Mouse (Mus musculus): ENCODE measurements at regions not wholly inside any gene's neighbourhood (a gene's known extent, or its start where the extent isn't known, plus 50 kb on each side); places are given as distances from the start of the nearest gene placed in this dataset.
A peak's percentile ranks its signal among the peaks of the same experiment; 100 is the strongest.

DNA sequence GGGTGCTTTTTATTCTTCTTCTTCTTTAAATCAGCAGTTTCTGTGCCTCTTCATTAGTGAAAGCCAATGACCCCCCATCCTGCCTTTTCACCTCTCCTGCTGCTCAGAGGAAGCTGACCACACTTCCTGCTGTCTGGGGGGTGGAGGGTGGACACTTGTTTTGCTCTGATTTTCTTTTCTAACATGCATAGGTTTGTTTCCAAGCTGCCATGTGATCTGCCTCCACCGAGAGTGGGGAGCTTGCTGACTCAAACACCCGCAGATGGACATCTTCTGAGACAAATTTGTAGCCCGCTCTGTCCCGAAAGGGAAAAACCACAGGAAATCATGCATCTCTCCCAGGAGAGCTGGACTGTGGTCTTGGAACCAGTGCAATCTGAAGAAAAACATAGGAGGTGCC is 141.3 kb downstream of the Gm826 start:
- DNase-seq (ENCODE audit: low spot score), result peak; percentile 35

DNA sequence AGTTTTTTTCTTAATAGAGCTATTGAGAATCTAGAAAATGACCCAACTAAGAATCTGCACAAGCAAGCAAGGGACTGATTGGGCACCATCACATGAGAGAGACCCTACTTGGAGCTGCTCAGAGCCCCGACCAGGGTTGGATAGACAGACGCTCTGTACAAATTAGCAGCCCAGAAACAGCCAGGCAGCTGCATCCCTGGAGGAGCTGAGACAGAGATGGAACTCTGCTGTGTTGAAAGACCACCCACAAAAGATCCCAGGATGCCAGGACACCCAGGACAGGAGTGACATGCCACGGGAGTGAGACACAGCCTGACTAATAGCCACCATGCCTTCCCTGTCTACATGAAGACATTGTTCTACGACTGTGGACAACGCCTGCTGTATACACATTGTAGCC is 147.9 kb downstream of the Gm826 start:
- no peak overlapping the region for H3K9ac ChIP-seq (ENCODE audit: low read depth, low read length, severe bottlenecking)
- 78% methylated on average over 5 of the region's 5 CpGs for WGBS
- no peak for ATAC-seq (ENCODE audit: low FRiP score, low read depth)

More for the DNA sequence above, 141.3 kb downstream of the Gm826 start:
- TF ChIP-seq POLR2A (IDR thresholded peaks at IDR 0.05; ENCODE audit: borderline replicate concordance, extremely low read depth, insufficient read depth, insufficient read length), result no peak
- Histone ChIP-seq H3K9me3 (ENCODE audit: control insufficient read depth, low read length) (no peaks in the 10 kb centered on the region), H3K9ac (ENCODE audit: low read depth, low read length, severe bottlenecking) (no peak overlapping the region), H3K4me1 (ENCODE audit: control insufficient read depth, insufficient read depth, low read length) (peaks cover 10% of the 10 kb centered on the region; the same call in 1 of the 2 replicates), H3K27me3 (ENCODE audit: control insufficient read depth, insufficient read depth, low read length) (no peaks in the 10 kb centered on the region), H3K27ac (replicated peaks; ENCODE audit: low read depth, low read length) (no peak overlapping the region), H3K4me3 (replicated peaks; ENCODE audit: low read length) (no peak overlapping the region), H3K36me3 (ENCODE audit: control insufficient read depth, insufficient read depth, low read length) (no peaks in the 10 kb centered on the region), H3K4me2 (replicated peaks; ENCODE audit: low read depth, low read length, severe bottlenecking) (0 out of 2 replicates have a peak overlapping the region, but pooled peaks have one; percentile 2)
- WGBS, result 44% methylated on average over 4 of the region's 4 CpGs
- ATAC-seq (ENCODE audit: low FRiP score, low read depth), result no peak

DNA sequence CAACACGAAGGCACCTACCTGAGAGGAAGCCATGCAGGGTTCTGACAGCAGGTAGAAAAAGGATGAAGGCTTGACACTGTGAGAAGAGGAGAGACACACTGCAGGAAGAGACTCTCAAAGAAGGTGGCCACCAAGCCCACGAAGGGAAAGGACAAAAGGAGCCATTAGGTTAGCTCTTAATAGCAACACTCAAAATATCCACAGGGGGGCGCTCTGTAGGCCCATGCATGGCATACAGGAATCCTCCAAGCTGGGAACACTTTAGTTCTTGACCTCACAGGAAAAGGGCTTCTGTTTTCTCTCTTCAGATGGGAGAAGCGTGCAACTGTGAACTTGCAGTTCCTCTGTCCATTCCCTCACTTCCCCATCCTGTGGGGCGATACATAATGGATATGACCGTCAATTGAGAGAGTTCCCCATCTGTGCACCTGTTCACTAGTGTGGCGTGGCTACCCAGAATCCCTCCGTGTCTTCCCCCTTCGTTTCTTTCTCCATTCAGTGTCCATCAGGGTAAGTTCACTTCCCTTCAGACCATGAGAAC is 162.9 kb downstream of the Gm826 start:
- Histone ChIP-seq H3K36me3 (ENCODE audit: control insufficient read depth, insufficient read depth, low read length) (no peaks in the 10 kb centered on the region), H3K4me3 (replicated peaks; ENCODE audit: low read length) (no peak overlapping the region), H3K27me3 (ENCODE audit: control insufficient read depth, insufficient read depth, low read length) (no peaks in the 10 kb centered on the region), H3K27ac (replicated peaks; ENCODE audit: low read depth, low read length) (no peak overlapping the region), H3K4me2 (replicated peaks; ENCODE audit: low read depth, low read length, severe bottlenecking) (no peak overlapping the region), H3K9me3 (ENCODE audit: control insufficient read depth, low read length) (no peaks in the 10 kb centered on the region), H3K9ac (ENCODE audit: low read depth, low read length, severe bottlenecking) (no peak overlapping the region), H3K4me1 (ENCODE audit: control insufficient read depth, insufficient read depth, low read length) (no peaks in the 10 kb centered on the region)
- TF ChIP-seq POLR2A (IDR thresholded peaks at IDR 0.05; ENCODE audit: borderline replicate concordance, extremely low read depth, insufficient read depth, insufficient read length), result no peak
- DNase-seq (ENCODE audit: low spot score) (no peak), ATAC-seq (ENCODE audit: low FRiP score, low read depth) (no peak)
- 73% methylated on average over 9 of the region's 9 CpGs for WGBS

More for the DNA sequence above, 147.9 kb downstream of the Gm826 start:
- H3K36me3 ChIP-seq (ENCODE audit: control insufficient read depth, insufficient read depth, low read length), result no peaks in the 10 kb centered on the region
- no peak overlapping the region for H3K27ac ChIP-seq (replicated peaks; ENCODE audit: low read depth, low read length)
- H3K4me2 ChIP-seq (replicated peaks; ENCODE audit: low read depth, low read length, severe bottlenecking), result no peak overlapping the region
- no peak overlapping the region for H3K4me3 ChIP-seq (replicated peaks; ENCODE audit: low read length)
- no peak for TF ChIP-seq POLR2A (IDR thresholded peaks at IDR 0.05; ENCODE audit: borderline replicate concordance, extremely low read depth, insufficient read depth, insufficient read length)
- H3K27me3 ChIP-seq (ENCODE audit: control insufficient read depth, insufficient read depth, low read length), result no peaks in the 10 kb centered on the region
- no peaks in the 10 kb centered on the region for H3K9me3 ChIP-seq (ENCODE audit: control insufficient read depth, low read length)
- DNase-seq (ENCODE audit: low spot score), result no peak
- peaks cover 6% of the 10 kb centered on the region; the same call in 1 of the 2 replicates for H3K4me1 ChIP-seq (ENCODE audit: control insufficient read depth, insufficient read depth, low read length)

DNA sequence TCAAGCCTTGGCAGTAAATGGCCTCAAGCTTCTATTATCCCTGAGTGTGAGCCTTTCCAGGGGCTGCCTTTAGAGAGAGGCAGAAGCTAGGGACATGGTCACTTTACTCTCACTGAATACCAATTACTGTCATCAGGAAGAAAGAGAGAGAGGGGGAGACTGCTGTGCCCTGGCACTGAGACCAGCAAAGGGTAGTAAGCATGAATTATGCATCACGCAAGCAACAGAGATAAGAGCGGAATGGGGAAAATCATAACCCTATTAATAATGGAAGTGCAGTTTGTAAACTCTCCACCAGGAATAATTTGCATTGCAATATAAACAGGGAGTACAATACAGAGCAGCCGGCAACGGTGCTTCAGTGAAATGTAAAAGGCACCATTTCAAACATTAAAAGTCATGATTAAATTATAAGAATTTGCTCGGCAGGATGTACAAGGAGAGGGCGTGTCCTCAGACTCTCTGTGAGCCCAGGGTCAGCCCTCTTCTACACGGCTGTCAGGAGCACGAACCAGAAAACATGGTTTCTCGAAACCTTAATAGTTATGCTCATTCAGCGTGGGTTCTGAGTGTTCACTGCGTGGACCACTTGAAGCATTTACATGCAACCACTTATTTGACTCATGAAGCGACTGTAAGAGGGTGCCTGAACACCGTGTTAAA is 175.2 kb downstream of the Gm826 start:
- 85% methylated on average over 13 of the region's 13 CpGs for WGBS
- DNase-seq (ENCODE audit: low spot score) (no peak), ATAC-seq (ENCODE audit: low FRiP score, low read depth) (no peak)
- TF ChIP-seq POLR2A (IDR thresholded peaks at IDR 0.05; ENCODE audit: borderline replicate concordance, extremely low read depth, insufficient read depth, insufficient read length), result no peak
- no peak overlapping the region for H3K27ac ChIP-seq (replicated peaks; ENCODE audit: low read depth, low read length)
- no peaks in the 10 kb centered on the region for H3K4me1 ChIP-seq (ENCODE audit: control insufficient read depth, insufficient read depth, low read length)
- H3K27me3 ChIP-seq (ENCODE audit: control insufficient read depth, insufficient read depth, low read length), result no peaks in the 10 kb centered on the region
- no peaks in the 10 kb centered on the region for H3K36me3 ChIP-seq (ENCODE audit: control insufficient read depth, insufficient read depth, low read length)
- no peak overlapping the region for H3K4me2 ChIP-seq (replicated peaks; ENCODE audit: low read depth, low read length, severe bottlenecking)
- H3K9ac ChIP-seq (ENCODE audit: low read depth, low read length, severe bottlenecking), result no peak overlapping the region
- no peaks in the 10 kb centered on the region for H3K9me3 ChIP-seq (ENCODE audit: control insufficient read depth, low read length)
- H3K4me3 ChIP-seq (replicated peaks; ENCODE audit: low read length), result no peak overlapping the region

DNA sequence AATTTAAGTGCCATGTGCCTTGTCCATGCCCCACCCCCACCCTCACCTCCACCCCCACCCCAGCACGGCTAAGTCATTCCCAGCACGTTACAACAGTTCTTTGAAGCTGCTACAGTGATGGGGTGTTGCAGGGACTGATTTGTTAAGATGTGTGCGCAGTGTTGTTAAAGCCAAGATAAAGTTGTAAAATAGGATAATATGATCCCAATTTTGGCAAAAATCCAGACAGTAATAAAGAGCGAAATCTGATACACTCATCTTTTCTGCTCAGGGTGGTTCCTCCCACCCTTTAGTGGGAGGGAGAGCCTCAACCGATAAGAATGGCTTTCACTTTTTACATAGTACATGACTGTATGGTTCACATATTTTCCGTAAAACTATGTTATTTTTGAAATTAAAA is 180.2 kb downstream of the Gm826 start:
- no peak overlapping the region for H3K4me2 ChIP-seq (replicated peaks; ENCODE audit: low read depth, low read length, severe bottlenecking)
- H3K9me3 ChIP-seq (ENCODE audit: control insufficient read depth, low read length), result no peaks in the 10 kb centered on the region
- no peaks in the 10 kb centered on the region for H3K4me1 ChIP-seq (ENCODE audit: control insufficient read depth, insufficient read depth, low read length)
- peak; percentile 57; the same call in 1 of the 2 replicates for ATAC-seq (ENCODE audit: low FRiP score, low read depth)
- no peak for TF ChIP-seq POLR2A (IDR thresholded peaks at IDR 0.05; ENCODE audit: borderline replicate concordance, extremely low read depth, insufficient read depth, insufficient read length)
- H3K36me3 ChIP-seq (ENCODE audit: control insufficient read depth, insufficient read depth, low read length), result no peaks in the 10 kb centered on the region
- H3K27ac ChIP-seq (replicated peaks; ENCODE audit: low read depth, low read length), result no peak overlapping the region
- no peaks in the 10 kb centered on the region for H3K27me3 ChIP-seq (ENCODE audit: control insufficient read depth, insufficient read depth, low read length)
- H3K9ac ChIP-seq (ENCODE audit: low read depth, low read length, severe bottlenecking), result no peak overlapping the region
- 39% methylated on average over 6 of the region's 6 CpGs for WGBS
- H3K4me3 ChIP-seq (replicated peaks; ENCODE audit: low read length), result no peak overlapping the region
- peak; percentile 66 for DNase-seq (ENCODE audit: low spot score)

All from limb, embryonic 14.5 days (tissue).